Mouse (Mus musculus): ENCODE data around the gene 9130019O22Rik. TPM values are rescaled to one million over a fixed set of nuclear protein-coding genes. Genes with fewer than 3 reads are reported as not detected.

Gene 9130019O22Rik
- 4.3 TPM for polyA plus RNA-seq (2014; fragmentation: Illumina TruSeq; extraction: RNeasy Lipid Tissue Mini Kit (QIAGEN cat#74804); ENCODE audit: low read depth, low replicate concordance)

DNA sequence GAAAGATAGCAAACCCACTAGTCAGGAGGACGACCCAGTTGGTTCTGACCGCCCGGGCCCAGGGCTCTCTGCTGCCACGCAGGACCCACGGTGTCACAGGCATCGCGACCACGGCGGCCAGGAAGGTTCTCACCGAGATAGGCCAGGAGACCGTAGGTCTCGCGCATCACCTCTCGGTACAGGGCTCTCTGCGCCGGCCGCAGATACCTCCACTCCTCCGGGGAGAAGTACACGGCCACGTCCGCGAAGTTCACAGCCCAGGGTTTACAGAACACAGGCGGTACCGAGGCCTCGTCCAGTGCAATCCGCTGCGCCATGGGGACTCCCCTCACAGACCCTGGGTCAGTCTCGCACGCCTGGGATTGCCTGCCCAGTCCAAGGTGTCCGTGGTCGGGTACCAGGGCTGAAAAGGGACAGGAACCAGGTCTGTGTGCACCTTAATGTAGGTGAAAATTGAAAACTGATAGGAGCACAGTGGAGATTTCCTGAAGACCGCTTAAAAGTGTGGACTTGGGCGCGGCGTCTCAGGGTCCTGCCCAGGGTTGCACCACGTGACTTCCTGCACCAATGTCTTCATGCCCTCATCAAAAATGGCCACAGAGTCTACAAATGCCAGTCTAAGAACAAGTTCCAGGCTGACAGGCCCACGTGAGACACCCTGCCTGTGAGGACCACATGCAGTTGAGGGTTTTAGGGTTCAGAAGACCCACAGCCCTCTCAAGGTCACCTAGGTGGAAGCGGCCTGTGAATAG, at the start of gene 9130019O22Rik:
Gene 9130019O22Rik, minus strand, starts transcription at position 526 of the 752 bp plus-strand sequence.

DNA sequence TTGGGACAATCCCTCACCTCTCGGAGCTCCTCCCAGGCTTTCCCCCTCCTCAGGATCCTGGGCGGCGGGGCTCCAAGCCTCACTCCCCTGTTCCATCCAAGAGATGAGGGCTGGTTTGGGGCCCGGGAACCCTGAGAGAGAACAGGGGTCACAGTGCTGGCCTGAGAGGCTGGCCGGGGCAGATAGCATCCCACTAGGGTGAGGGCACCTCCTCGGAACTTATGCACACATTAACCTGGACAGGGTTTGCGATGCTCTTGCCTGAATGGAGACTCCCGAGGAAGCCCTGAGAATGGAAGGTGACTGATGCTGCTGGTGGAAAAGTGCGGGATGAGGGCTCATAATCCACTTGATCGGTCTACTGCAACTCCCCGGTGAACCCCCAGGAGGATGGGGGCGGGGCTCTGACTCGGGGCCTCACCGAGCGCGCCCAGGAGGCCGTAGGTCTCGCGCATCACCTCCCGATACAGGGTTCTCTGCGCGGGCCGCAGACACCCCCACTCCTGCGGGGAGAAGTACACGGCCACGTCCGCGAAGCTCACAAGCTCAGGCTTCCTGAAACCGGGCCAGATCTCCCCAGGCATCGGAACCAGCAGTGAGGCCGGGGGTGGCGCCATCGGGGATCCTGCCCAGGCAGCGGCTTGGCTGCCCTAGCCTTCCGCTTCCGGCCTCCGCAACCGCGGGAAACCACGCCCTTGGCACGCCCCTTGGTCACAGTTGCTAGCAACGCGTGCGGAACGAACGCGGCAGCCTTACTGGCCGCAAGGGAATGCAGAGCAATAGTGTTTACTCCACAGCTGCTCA, 34.6 kb upstream of the 9130019O22Rik start, which contains the start of gene Zfp688:
Gene Zfp688, minus strand, starts transcription at position 681 of the 804 bp plus-strand sequence.

DNA sequence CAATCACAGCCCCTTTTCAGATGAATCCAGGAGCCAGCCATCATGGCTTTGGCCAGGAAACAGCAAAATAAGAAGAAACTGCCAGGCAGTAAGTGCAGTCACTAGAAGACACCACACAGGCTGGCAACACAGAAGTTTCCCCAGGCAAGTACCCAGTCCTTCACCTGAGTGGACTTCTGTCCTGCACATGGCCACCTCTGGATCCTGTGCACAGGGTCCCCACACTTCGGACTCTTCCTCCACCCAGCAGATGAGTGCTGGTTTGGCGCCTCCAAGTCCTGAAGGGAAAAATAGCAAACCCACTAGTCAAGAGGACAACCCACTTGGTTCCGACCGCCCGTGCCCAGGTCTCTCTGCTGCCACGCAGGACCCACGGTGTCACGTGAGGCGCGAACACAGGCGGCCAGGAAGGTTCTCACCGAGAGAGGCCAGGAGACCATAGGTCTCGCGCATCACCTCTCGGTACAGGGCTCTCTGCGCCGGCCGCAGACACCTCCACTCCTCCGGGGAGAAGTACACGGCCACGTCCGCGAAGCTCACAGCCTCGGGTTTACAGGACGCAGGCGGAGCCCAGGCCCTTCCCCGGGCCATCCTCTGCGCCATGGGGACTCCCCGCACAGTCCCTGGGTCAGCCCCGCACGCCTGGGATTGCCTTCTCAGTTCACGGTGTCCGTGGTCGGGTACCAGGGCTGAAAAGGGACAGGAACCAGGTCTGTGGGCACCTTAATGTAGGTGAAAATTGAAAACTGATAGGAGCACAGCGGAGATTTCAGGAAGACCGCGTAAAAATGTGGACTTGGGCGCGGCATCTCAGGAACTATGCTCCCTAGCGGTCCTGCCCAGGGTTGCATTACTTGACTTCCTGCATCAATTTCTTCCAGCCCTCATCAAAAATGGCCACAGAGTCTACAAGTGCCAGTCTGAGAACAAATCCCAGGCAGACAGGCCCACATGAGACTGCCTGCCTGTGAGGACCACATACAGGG, 19.3 kb upstream of the 9130019O22Rik start, which contains the start of gene Zfp764:
Gene Zfp764, minus strand, starts transcription at position 821 of the 986 bp plus-strand sequence.

DNA sequence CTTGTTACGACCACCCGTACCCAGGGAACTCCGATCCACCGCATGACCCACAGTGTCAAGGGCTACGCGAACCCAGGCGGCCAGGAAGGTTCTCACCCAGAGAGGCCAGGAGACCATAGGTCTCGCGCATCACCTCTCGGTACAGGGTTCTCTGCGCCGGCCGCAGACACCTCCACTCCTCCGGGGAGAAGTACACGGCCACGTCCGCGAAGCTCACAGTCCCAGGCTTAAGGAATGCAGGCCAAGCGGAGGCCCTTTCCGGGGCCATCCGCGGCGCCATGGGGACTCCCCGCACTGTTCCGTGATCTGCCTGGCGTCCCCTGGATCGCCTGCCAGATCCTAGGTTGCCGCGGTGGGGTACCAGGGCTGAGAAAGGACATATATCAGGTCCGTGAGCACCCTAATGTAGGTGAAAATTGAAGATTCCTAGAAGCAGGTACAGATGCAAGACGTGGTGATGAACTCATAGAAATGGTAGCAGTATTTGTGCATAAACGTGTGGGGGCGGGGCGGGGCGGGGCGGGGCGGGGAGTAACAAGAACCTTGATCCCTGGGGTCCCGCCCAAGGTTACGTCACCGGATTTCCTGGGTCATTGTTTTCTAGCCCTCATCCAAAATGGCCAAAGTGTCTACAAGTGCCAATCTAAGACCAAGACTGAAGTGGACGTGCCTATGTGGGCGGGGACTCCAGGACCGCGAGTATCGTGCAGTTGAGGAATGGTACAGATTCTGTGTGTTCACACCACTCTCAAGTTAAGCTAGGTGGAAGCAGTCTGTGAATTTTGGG, 6.4 kb upstream of the 9130019O22Rik start, which contains the start of gene E430018J23Rik:
Gene E430018J23Rik, minus strand, starts transcription at position 473 of the 787 bp plus-strand sequence.

DNA sequence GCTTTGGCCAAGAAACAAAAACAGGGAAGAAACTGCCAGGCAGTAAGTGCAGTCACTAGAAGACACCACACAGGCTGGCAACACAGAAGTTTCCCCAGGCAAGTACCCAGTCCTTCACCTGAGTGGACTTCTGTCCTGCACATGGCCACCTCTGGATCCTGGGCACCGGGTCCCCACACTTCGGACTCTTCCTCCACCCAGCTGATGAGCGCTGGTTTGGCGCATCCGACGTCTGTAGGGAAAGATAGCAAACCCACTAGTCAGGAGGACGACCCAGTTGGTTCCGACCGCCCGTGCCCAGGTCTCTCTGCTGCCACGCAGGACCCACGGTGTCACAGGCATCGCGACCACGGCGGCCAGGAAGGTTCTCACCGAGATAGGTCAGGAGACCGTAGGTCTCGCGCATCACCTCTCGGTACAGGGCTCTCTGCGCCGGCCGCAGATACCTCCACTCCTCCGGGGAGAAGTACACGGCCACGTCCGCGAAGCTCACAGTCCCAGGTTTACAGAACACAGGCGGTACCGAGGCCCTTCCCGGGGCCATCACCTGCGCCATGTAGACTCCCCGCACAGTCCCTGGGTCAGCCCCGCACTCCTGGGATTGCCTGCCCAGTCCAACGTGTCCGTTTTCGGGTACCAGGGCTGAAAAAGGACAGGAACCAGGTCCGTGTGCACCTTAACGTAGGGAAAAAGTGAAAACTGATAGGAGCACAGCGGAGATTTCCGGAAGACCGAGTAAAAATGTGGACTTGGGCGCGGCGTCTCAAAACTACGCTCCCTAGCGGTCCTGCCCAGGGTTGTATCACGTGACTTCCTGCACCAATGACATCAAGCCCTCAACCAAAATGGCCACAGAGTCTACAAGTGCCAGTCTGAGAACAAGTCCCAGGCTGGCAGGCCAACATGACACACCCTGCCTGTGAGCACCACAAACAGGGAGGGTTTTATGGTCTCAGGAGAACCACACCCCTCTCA, 11.4 kb downstream of the 9130019O22Rik start, which contains the start of gene Zfp747:
Gene Zfp747, minus strand, starts transcription at position 780 of the 975 bp plus-strand sequence.

DNA sequence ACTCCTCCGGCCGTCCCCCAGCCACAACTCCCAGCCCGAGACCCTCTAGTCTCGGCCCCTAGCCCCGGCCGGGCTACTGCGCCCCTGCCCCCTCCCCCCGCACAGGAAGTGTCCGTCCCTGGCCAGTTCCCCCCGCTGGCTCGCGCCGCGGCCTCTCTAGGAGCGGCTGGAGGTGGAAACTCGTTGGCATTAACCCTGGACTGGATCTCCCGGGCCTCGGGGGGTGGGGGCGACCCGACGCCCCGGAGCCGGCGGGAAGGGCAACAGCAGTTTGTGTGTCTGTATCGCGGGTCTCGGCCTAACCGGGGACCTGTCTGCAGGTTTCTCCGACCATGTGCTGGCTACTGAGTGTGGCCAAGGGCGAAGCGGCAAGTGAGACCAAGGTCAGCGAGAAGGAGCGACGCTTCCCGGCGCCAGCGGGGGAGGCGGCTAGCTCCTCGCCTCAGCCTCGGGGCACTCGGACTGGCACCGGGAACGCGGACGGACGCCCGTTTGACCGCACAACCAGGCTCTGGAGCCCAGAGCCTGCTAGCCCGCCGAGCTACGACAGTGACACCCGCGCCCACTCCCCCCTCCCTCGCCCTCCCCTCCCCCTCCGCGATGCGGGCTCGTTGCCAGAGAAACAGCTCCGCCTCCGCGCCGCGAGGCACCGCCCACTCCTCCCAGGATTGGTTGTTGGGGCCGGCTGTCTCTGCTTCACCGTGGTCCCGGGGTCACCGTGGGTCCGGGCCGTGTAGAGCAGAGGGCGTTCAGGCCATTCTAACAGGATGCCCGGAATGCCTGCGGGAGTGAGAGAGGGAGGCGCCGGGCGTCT, 41.2 kb downstream of the 9130019O22Rik start, which contains the start of gene Zfp768:
Gene Zfp768, minus strand, starts transcription at position 78 of the 814 bp plus-strand sequence.

Other genes with a start within 250 kb of the 9130019O22Rik start
- 1.4 TPM for gene Spn, start 249.3 kb downstream of the 9130019O22Rik start, polyA plus RNA-seq (2014; fragmentation: Illumina TruSeq; extraction: RNeasy Lipid Tissue Mini Kit (QIAGEN cat#74804); ENCODE audit: low read depth, low replicate concordance)
- 52.6 TPM for gene Cd2bp2, start 191.1 kb downstream of the 9130019O22Rik start, polyA plus RNA-seq (2014; fragmentation: Illumina TruSeq; extraction: RNeasy Lipid Tissue Mini Kit (QIAGEN cat#74804); ENCODE audit: low read depth, low replicate concordance)
- 27.7 TPM for gene Tbc1d10b, start 178.7 kb downstream of the 9130019O22Rik start, polyA plus RNA-seq (2014; fragmentation: Illumina TruSeq; extraction: RNeasy Lipid Tissue Mini Kit (QIAGEN cat#74804); ENCODE audit: low read depth, low replicate concordance)
- gene Mylpf, start 178.3 kb downstream of the 9130019O22Rik start, polyA plus RNA-seq (2014; fragmentation: Illumina TruSeq; extraction: RNeasy Lipid Tissue Mini Kit (QIAGEN cat#74804); ENCODE audit: low read depth, low replicate concordance), result 4.2 TPM
- 14.2 TPM for gene Zfp553, start 154.1 kb downstream of the 9130019O22Rik start, polyA plus RNA-seq (2014; fragmentation: Illumina TruSeq; extraction: RNeasy Lipid Tissue Mini Kit (QIAGEN cat#74804); ENCODE audit: low read depth, low replicate concordance)
- 11.1 TPM for gene Sept1, start 154.0 kb downstream of the 9130019O22Rik start, polyA plus RNA-seq (2014; fragmentation: Illumina TruSeq; extraction: RNeasy Lipid Tissue Mini Kit (QIAGEN cat#74804); ENCODE audit: low read depth, low replicate concordance)
- gene Zfp771, start 142.9 kb downstream of the 9130019O22Rik start, polyA plus RNA-seq (2014; fragmentation: Illumina TruSeq; extraction: RNeasy Lipid Tissue Mini Kit (QIAGEN cat#74804); ENCODE audit: low read depth, low replicate concordance), result 20.6 TPM
- 31.2 TPM for gene Dctpp1, start 126.5 kb downstream of the 9130019O22Rik start, polyA plus RNA-seq (2014; fragmentation: Illumina TruSeq; extraction: RNeasy Lipid Tissue Mini Kit (QIAGEN cat#74804); ENCODE audit: low read depth, low replicate concordance)
- gene Sephs2, start 113.1 kb downstream of the 9130019O22Rik start, polyA plus RNA-seq (2014; fragmentation: Illumina TruSeq; extraction: RNeasy Lipid Tissue Mini Kit (QIAGEN cat#74804); ENCODE audit: low read depth, low replicate concordance), result 34.8 TPM
- 2.5 TPM for gene Itgal, start 90.9 kb downstream of the 9130019O22Rik start, polyA plus RNA-seq (2014; fragmentation: Illumina TruSeq; extraction: RNeasy Lipid Tissue Mini Kit (QIAGEN cat#74804); ENCODE audit: low read depth, low replicate concordance)
- gene Zfp768, start 41.6 kb downstream of the 9130019O22Rik start, polyA plus RNA-seq (2014; fragmentation: Illumina TruSeq; extraction: RNeasy Lipid Tissue Mini Kit (QIAGEN cat#74804); ENCODE audit: low read depth, low replicate concordance), result 16.7 TPM
- 6.3 TPM for gene Zfp747, start 11.1 kb downstream of the 9130019O22Rik start, polyA plus RNA-seq (2014; fragmentation: Illumina TruSeq; extraction: RNeasy Lipid Tissue Mini Kit (QIAGEN cat#74804); ENCODE audit: low read depth, low replicate concordance)
- 8.3 TPM for gene E430018J23Rik, start 6.5 kb upstream of the 9130019O22Rik start, polyA plus RNA-seq (2014; fragmentation: Illumina TruSeq; extraction: RNeasy Lipid Tissue Mini Kit (QIAGEN cat#74804); ENCODE audit: low read depth, low replicate concordance)
- 6.0 TPM for gene Zfp764, start 19.7 kb upstream of the 9130019O22Rik start, polyA plus RNA-seq (2014; fragmentation: Illumina TruSeq; extraction: RNeasy Lipid Tissue Mini Kit (QIAGEN cat#74804); ENCODE audit: low read depth, low replicate concordance)
- gene Zfp688, start 34.9 kb upstream of the 9130019O22Rik start, polyA plus RNA-seq (2014; fragmentation: Illumina TruSeq; extraction: RNeasy Lipid Tissue Mini Kit (QIAGEN cat#74804); ENCODE audit: low read depth, low replicate concordance), result 13.5 TPM
- 3.0 TPM for gene Zfp689, start 62.0 kb upstream of the 9130019O22Rik start, polyA plus RNA-seq (2014; fragmentation: Illumina TruSeq; extraction: RNeasy Lipid Tissue Mini Kit (QIAGEN cat#74804); ENCODE audit: low read depth, low replicate concordance)
- gene Prr14, start 72.4 kb upstream of the 9130019O22Rik start, polyA plus RNA-seq (2014; fragmentation: Illumina TruSeq; extraction: RNeasy Lipid Tissue Mini Kit (QIAGEN cat#74804); ENCODE audit: low read depth, low replicate concordance), result 43.6 TPM
- gene Fbrs, start 92.0 kb upstream of the 9130019O22Rik start, polyA plus RNA-seq (2014; fragmentation: Illumina TruSeq; extraction: RNeasy Lipid Tissue Mini Kit (QIAGEN cat#74804); ENCODE audit: low read depth, low replicate concordance), result 56.2 TPM
- 18.2 TPM for gene Srcap, start 124.8 kb upstream of the 9130019O22Rik start, polyA plus RNA-seq (2014; fragmentation: Illumina TruSeq; extraction: RNeasy Lipid Tissue Mini Kit (QIAGEN cat#74804); ENCODE audit: low read depth, low replicate concordance)
- gene Gm42715, start 132.4 kb upstream of the 9130019O22Rik start, polyA plus RNA-seq (2014; fragmentation: Illumina TruSeq; extraction: RNeasy Lipid Tissue Mini Kit (QIAGEN cat#74804); ENCODE audit: low read depth, low replicate concordance), result 12.8 TPM
- gene Tmem265, start 174.2 kb upstream of the 9130019O22Rik start, polyA plus RNA-seq (2014; fragmentation: Illumina TruSeq; extraction: RNeasy Lipid Tissue Mini Kit (QIAGEN cat#74804); ENCODE audit: low read depth, low replicate concordance), result not detected
- 83.6 TPM for gene Phkg2, start 186.2 kb upstream of the 9130019O22Rik start, polyA plus RNA-seq (2014; fragmentation: Illumina TruSeq; extraction: RNeasy Lipid Tissue Mini Kit (QIAGEN cat#74804); ENCODE audit: low read depth, low replicate concordance)
- gene Ccdc189, start 201.4 kb upstream of the 9130019O22Rik start, polyA plus RNA-seq (2014; fragmentation: Illumina TruSeq; extraction: RNeasy Lipid Tissue Mini Kit (QIAGEN cat#74804); ENCODE audit: low read depth, low replicate concordance), result 22.1 TPM
- gene Rnf40, start 201.6 kb upstream of the 9130019O22Rik start, polyA plus RNA-seq (2014; fragmentation: Illumina TruSeq; extraction: RNeasy Lipid Tissue Mini Kit (QIAGEN cat#74804); ENCODE audit: low read depth, low replicate concordance), result 33.6 TPM
- 14.8 TPM for gene Zfp629, start 228.6 kb upstream of the 9130019O22Rik start, polyA plus RNA-seq (2014; fragmentation: Illumina TruSeq; extraction: RNeasy Lipid Tissue Mini Kit (QIAGEN cat#74804); ENCODE audit: low read depth, low replicate concordance)